Mouse (Mus musculus) erythroblast, embryonic 14.5 days (primary cell): ENCODE results near the gene D17H6S53E.

Source experiments
- GATA1 ChIP-seq: IDR thresholded peaks from 2 replicates; pipeline ENCODE4 v1.6.1; 2012; ENCODE audit warnings: low read length, inconsistent platforms, mixed read lengths
- TAL1 ChIP-seq: IDR thresholded peaks from 3 replicates; pipeline ENCODE4 v1.6.1; 2012; ENCODE audit warnings: low read length, inconsistent platforms, mixed read lengths

DNA sequence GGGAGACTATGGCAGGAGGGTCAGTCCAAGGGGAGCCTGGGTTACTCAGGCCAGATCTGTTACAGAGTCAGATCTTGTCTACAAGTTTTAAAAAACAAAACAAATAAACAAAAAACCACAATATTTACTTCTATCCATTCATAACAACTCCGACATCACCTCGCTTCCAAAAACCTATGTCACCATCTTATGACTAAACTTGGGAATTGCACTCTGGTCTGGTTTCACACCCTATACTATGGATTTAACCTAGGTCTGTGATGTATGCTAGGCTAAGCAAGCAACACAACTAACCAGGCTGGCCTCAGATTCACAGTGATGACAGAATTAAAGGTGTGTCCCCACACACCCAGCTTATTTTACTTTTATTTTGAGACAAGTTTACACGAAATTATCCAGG, 19.7 kb upstream of the D17H6S53E start:
- no peak for TF ChIP-seq GATA1
- no peak for TF ChIP-seq TAL1
